Mouse (Mus musculus): Measurements from ENCODE around the gene Spout1. TPM values are rescaled to one million over a fixed set of nuclear protein-coding genes. Genes with fewer than 3 reads are reported as not detected.

The Spout1 gene
- 75.8 and 77.2 TPM in 2 replicates for polyA plus RNA-seq (2015; fragmentation: Nextera tagmentation; extraction: Ambion mirVana)

DNA sequence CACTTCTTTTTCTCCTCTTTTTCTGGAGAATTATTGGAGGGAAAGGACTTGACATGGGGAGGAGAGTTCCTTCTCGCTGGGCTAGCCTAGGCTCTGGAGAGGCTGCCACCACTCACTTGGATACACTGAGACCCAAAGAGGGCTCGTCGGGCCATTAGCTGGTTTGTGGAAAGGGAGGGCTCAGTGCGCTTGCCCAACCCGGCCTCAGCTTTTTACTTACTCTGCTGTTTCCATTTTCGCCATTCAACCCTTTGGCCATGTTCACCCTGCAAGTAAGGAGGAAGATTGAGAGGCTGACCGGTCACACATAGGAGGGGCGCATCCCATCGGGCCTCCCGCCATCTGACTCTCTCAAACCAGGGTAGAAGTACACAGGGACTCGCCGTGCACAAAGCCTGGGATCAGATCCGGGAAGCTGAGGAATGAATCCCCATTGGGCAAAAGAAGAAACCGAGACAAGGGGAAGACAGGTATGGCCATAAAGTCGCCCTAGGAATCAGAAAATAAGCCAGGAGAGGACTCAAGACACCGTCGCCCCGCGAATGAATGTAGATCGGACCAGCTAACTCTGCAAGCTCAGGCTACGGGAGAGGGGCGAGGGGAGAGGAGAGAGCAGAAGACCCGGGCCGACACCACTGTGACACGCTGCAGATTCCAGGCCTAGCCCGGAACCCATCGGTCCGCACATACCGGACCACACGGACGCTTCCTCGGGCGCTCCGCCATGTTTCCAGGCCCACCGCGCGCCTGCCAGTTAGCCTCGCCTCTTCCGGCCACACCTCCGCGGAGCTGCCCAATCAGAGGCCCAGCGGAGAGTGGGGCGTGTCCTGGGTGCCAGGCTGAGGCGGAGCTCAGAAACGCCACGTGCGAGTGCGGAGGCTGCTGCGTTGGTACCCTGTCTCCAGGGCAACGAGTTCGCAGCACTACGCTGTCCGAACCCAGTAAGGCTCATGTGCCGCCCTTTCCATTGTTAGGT is at the start of gene Spout1:
Gene Spout1, minus strand, starts transcription at position 760 of the 976 bp plus-strand sequence.
- Histone ChIP-seq H3K9ac (peak within 1 kb of the TSS; percentile 77), H3K27ac (replicated peaks) (no peak within 1 kb of the TSS), H3K9me3 (replicated peaks) (no peaks in the 10 kb centered on the region; the same call in 1 of the 2 replicates), H3K4me2 (replicated peaks) (peak within 1 kb of the TSS; percentile 85), H3K4me1 (peaks cover 10% of the 10 kb centered on the region), H3K27me3 (no peaks in the 10 kb centered on the region), H3K36me3 (peaks cover 43% of the 10 kb centered on the region), H3K4me3 (replicated peaks) (peak within 1 kb of the TSS; percentile 78)
- peak; percentile 97 for ATAC-seq (ENCODE audit: insufficient number of reproducible peaks, low FRiP score, low TSS enrichment, low read depth)
- WGBS = 2% methylated on average over 54 of the region's 54 CpGs

GRCm38 (mm10) chr2:30216293-30216692 is 38.0 kb upstream of the Spout1 start:
- Histone ChIP-seq H3K4me2 (replicated peaks) (no peak overlapping the region), H3K36me3 (no peaks in the 10 kb centered on the region), H3K9ac (no peak overlapping the region), H3K4me3 (replicated peaks) (no peak overlapping the region), H3K9me3 (replicated peaks) (no peaks in the 10 kb centered on the region), H3K4me1 (no peaks in the 10 kb centered on the region), H3K27ac (replicated peaks) (no peak overlapping the region), H3K27me3 (no peaks in the 10 kb centered on the region)
- no peak for ATAC-seq (ENCODE audit: insufficient number of reproducible peaks, low FRiP score, low TSS enrichment, low read depth)
- 88% methylated on average over 5 of the region's 5 CpGs for WGBS

GRCm38 (mm10) chr2:30215493-30215892 is 37.2 kb upstream of the Spout1 start:
- no peaks in the 10 kb centered on the region for H3K4me1 ChIP-seq
- WGBS = 81% methylated on average over 6 of the region's 6 CpGs
- no peak overlapping the region for H3K9ac ChIP-seq
- no peak overlapping the region for H3K4me2 ChIP-seq (replicated peaks)
- no peak for ATAC-seq (ENCODE audit: insufficient number of reproducible peaks, low FRiP score, low TSS enrichment, low read depth)
- H3K9me3 ChIP-seq (replicated peaks) = no peaks in the 10 kb centered on the region
- no peaks in the 10 kb centered on the region for H3K36me3 ChIP-seq
- no peak overlapping the region for H3K27ac ChIP-seq (replicated peaks)
- H3K4me3 ChIP-seq (replicated peaks) = no peak overlapping the region
- H3K27me3 ChIP-seq = no peaks in the 10 kb centered on the region

GRCm38 (mm10) chr2:30214745-30215144 is 36.5 kb upstream of the Spout1 start:
- no peak for ATAC-seq (ENCODE audit: insufficient number of reproducible peaks, low FRiP score, low TSS enrichment, low read depth)
- Histone ChIP-seq H3K4me3 (replicated peaks) (no peak overlapping the region), H3K27ac (replicated peaks) (no peak overlapping the region), H3K27me3 (no peaks in the 10 kb centered on the region), H3K36me3 (no peaks in the 10 kb centered on the region), H3K4me2 (replicated peaks) (no peak overlapping the region), H3K9me3 (replicated peaks) (no peaks in the 10 kb centered on the region), H3K4me1 (no peaks in the 10 kb centered on the region), H3K9ac (no peak overlapping the region)
- 86% methylated on average over 3 of the region's 3 CpGs for WGBS

DNA sequence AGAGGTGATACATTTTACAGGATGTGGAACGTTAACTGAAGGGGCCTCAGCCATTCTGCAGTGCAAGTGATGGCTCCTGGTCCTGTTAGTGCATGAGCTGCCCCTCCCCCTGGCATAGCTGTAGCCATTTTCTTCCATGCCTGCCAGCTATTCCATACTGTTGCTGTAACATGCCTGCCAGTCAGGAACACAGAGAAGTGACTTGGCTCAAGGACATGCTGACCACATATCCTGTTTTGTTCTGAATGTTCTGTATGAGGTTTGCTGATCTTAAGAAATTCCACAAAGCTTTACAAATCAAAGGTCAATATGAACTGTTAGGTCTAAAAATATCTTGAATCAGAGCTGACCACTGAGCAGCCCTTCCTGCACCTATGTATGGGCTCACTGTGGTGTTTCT is 34.7 kb upstream of the Spout1 start:
- Histone ChIP-seq H3K4me2 (replicated peaks) (no peak overlapping the region), H3K36me3 (no peaks in the 10 kb centered on the region), H3K9ac (no peak overlapping the region), H3K27me3 (no peaks in the 10 kb centered on the region), H3K9me3 (replicated peaks) (no peaks in the 10 kb centered on the region), H3K4me3 (replicated peaks) (no peak overlapping the region), H3K27ac (replicated peaks) (no peak overlapping the region), H3K4me1 (no peaks in the 10 kb centered on the region)
- ATAC-seq (ENCODE audit: insufficient number of reproducible peaks, low FRiP score, low TSS enrichment, low read depth) = no peak
- WGBS = 76% methylated on average over 1 of the region's 1 CpGs

DNA sequence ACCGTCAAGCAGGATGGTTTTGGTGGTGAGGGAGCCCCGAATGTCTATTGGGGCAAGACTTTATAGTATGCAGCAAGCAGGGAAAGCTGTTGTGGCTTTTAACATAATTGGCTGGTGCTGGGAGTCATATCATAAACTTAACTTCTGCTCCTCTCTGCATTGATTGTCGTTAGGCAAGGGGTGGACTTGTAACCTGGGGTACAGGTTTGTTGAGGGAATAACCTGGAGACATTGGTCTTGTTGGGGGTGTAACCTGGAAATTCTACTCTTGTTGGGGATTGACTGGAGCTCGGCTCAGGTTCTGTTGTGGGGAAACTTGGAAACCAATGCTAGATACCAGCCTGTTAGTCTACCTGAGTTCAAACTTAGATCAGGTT is 33.9 kb upstream of the Spout1 start:
- Histone ChIP-seq H3K36me3 (no peaks in the 10 kb centered on the region), H3K27ac (replicated peaks) (no peak overlapping the region), H3K4me3 (replicated peaks) (no peak overlapping the region), H3K4me1 (no peaks in the 10 kb centered on the region), H3K4me2 (replicated peaks) (no peak overlapping the region), H3K27me3 (no peaks in the 10 kb centered on the region), H3K9me3 (replicated peaks) (no peaks in the 10 kb centered on the region), H3K9ac (no peak overlapping the region)
- ATAC-seq (ENCODE audit: insufficient number of reproducible peaks, low FRiP score, low TSS enrichment, low read depth) = no peak
- WGBS = 72% methylated on average over 4 of the region's 4 CpGs

- H3K4me2 ChIP-seq (replicated peaks) = no peak overlapping the region
- no peak overlapping the region for H3K4me3 ChIP-seq (replicated peaks)
- H3K36me3 ChIP-seq = no peaks in the 10 kb centered on the region
- peaks cover 1% of the 10 kb centered on the region; the same call in 1 of the 2 replicates for H3K4me1 ChIP-seq
- no peaks in the 10 kb centered on the region for H3K27me3 ChIP-seq
- H3K9ac ChIP-seq = no peak overlapping the region
- no peak for ATAC-seq (ENCODE audit: insufficient number of reproducible peaks, low FRiP score, low TSS enrichment, low read depth)
- WGBS = 76% methylated on average over 6 of the region's 6 CpGs
- H3K9me3 ChIP-seq (replicated peaks) = no peaks in the 10 kb centered on the region
- no peak overlapping the region for H3K27ac ChIP-seq (replicated peaks)
Measured at GRCm38 (mm10) chr2:30211408-30212168, 33.3 kb upstream of the Spout1 start.

DNA sequence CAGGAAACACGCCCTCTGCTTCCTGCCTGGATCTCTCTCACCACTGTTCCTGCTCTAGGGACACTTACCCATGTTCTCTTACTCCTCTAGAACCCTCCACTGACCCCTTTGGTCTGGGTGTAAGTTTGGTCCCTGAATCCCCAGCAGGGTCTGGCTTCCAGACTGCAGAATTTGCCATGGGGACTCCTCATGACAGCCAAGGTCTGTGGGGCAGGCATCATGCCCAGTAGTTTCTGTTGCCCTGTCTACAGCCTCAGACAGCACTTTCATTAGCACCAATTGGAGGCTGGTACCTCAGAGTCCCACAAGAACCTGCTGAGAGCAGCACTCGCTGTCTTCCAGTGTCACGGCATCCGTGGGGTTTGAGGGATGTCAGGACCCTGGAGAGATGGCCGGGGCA is 29.6 kb upstream of the Spout1 start:
- H3K4me3 ChIP-seq (replicated peaks) = no peak overlapping the region
- no peak overlapping the region for H3K9ac ChIP-seq
- H3K4me2 ChIP-seq (replicated peaks) = no peak overlapping the region
- no peak overlapping the region for H3K27ac ChIP-seq (replicated peaks)
- ATAC-seq (ENCODE audit: insufficient number of reproducible peaks, low FRiP score, low TSS enrichment, low read depth) = no peak
- no peaks in the 10 kb centered on the region for H3K36me3 ChIP-seq
- H3K4me1 ChIP-seq = peaks cover 14% of the 10 kb centered on the region
- 68% methylated on average over 5 of the region's 5 CpGs for WGBS
- no peaks in the 10 kb centered on the region for H3K27me3 ChIP-seq
- H3K9me3 ChIP-seq (replicated peaks) = no peaks in the 10 kb centered on the region

DNA sequence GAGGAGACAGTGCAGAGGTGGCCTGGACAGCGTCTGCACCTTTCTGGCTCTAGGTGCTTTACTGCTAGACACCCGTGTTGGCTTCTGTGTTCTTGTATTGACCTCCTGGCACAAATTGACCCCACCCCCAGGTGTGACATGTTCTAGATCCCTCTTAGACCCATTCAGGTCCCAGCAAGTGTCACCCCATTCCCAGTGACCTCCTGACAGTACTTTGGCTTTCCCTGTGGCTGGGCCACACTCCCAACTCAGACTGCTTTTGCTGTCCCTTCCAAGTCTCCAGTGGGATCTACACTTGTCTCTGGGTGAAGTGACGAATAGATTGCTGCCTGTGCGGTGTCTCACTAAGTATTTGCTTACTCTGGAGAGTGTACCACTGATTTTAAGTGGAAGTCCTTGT is 29.1 kb upstream of the Spout1 start:
- Histone ChIP-seq H3K4me3 (replicated peaks) (no peak overlapping the region), H3K4me1 (peaks cover 14% of the 10 kb centered on the region), H3K36me3 (no peaks in the 10 kb centered on the region), H3K9me3 (replicated peaks) (no peaks in the 10 kb centered on the region), H3K27me3 (no peaks in the 10 kb centered on the region), H3K9ac (no peak overlapping the region), H3K27ac (replicated peaks) (no peak overlapping the region), H3K4me2 (replicated peaks) (no peak overlapping the region)
- no peak for ATAC-seq (ENCODE audit: insufficient number of reproducible peaks, low FRiP score, low TSS enrichment, low read depth)
- 75% methylated on average over 4 of the region's 4 CpGs for WGBS

DNA sequence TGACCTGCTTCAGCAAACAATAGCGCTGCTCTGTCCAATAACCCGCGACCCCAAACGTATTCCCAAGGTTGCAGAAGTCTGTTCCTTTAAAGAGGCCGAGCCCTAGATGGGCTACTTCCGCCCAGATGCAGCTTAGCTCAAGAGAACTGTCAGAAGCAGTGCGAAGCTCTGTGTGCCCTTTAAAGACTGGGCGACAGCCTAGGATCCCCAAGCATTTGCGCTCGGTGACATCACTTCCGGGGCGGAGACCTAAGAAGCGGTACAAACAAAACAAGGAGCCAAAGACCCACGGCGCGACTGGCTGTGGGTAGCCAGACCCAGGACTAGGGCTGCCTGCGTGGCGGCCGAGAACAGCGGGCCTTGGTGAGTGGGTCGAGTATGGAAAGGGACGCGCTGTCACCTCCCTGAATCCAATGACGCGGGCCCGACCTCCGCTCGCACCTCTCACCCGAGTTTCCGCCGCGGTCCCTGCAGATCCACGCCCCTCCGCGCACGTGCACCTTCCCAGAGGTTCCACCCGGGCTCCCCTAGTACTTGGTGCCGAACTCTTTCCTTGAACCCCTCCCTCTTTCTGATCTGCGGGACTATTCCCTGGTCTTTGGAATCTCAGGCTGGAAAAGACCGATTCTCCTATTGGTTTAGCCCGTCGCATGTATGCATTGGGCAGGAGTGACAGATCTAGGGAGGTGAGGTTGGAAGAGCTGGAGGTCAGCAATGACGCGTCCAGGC is 27.5 kb upstream of the Spout1 start, which contains the start of gene Kyat1:
Gene Kyat1, minus strand, starts transcription at position 219 of the 729 bp plus-strand sequence.
- peak within 1 kb of the TSS; percentile 87 for H3K27ac ChIP-seq (replicated peaks)
- under 1% methylated on average over 44 of the region's 44 CpGs for WGBS
- H3K27me3 ChIP-seq = no peaks in the 10 kb centered on the region
- no peaks in the 10 kb centered on the region for H3K36me3 ChIP-seq
- H3K4me1 ChIP-seq = peaks cover 14% of the 10 kb centered on the region
- no peaks in the 10 kb centered on the region for H3K9me3 ChIP-seq (replicated peaks)
- peak within 1 kb of the TSS; percentile 31 for H3K9ac ChIP-seq
- ATAC-seq (ENCODE audit: insufficient number of reproducible peaks, low FRiP score, low TSS enrichment, low read depth) = peak; percentile 93
- peak within 1 kb of the TSS; percentile 85 for H3K4me2 ChIP-seq (replicated peaks)
- H3K4me3 ChIP-seq (replicated peaks) = peak within 1 kb of the TSS; percentile 67

DNA sequence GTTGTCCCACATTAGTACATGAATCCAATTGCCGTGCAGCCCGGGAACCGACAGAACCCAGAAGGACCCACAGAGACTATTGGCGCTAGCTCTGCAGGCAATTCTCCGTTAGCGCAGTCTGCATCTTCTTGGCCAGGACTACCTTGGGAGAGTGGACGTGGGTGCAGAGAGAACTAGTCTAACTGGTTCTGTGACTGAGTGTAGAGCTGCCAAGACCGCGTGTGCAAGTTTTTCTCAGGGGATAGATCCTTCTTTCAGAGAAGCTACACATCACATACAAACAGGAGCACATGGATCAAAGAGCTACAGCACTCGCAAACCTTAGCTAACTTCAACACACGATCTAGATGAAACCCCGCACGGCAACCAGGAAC is 27.0 kb upstream of the Spout1 start:
- Histone ChIP-seq H3K36me3 (no peaks in the 10 kb centered on the region), H3K27ac (replicated peaks) (peak overlapping the region; percentile 87), H3K4me3 (replicated peaks) (peak overlapping the region; percentile 67), H3K4me2 (replicated peaks) (peak overlapping the region; percentile 85), H3K4me1 (peaks cover 14% of the 10 kb centered on the region), H3K27me3 (no peaks in the 10 kb centered on the region), H3K9ac (peak overlapping the region; percentile 31), H3K9me3 (replicated peaks) (no peaks in the 10 kb centered on the region)
- ATAC-seq (ENCODE audit: insufficient number of reproducible peaks, low FRiP score, low TSS enrichment, low read depth) = peak; percentile 60
- WGBS = under 1% methylated on average over 13 of the region's 13 CpGs
